Mouse (Mus musculus) kidney, adult 2 months (tissue): ENCODE measurements around the gene Psg26.

ENCODE experiments used
- CTCF ChIP-seq: fragments of 200-500 bp; conservative IDR thresholded peaks from 2 replicates; pipeline ENCODE4 v1.5.1; 2011; ENCODE audit warnings: low read depth, mild to moderate bottlenecking, control low read depth, low read length, moderate library complexity, mixed read lengths; ENCODE audit not compliant: insufficient read depth, insufficient read length
- POLR2A ChIP-seq: fragments of 200-500 bp; IDR thresholded peaks from one replicate; pipeline ENCODE4 v1.6.1; 2011; ENCODE audit warnings: low read depth, low read length, control low read depth

- TF ChIP-seq CTCF (no peak), POLR2A (no peak)
Observed at GRCm38 (mm10) chr7:18532169-18532568, 48.2 kb upstream of the Psg26 start, which contains the start of gene Psg25.
